Mouse (Mus musculus) lung, adult 2 months (tissue): ENCODE measurements around the gene Cep152. TPM values are rescaled to one million over a fixed set of nuclear protein-coding genes. Genes with fewer than 3 reads are reported as not detected.

Experiments
- DNase-seq: peaks from one replicate; pipeline ENCODE4 v3.0.0; 2022
- H3K4me1 ChIP-seq: fragments of 200-500 bp; 2 replicates; pipeline ENCODE4 v1.6.1; 2011; ENCODE audit warnings: low read length; ENCODE audit not compliant: control insufficient read depth, insufficient read depth
- H3K4me3 ChIP-seq: fragments of 200-500 bp; replicated peaks from 2 replicates; pipeline ENCODE3; 2011; ENCODE audit warnings: low read depth, mild to moderate bottlenecking, control low read depth, low read length; ENCODE audit errors: extremely low read depth
- CTCF ChIP-seq: fragments of 200-500 bp; IDR thresholded peaks from 2 replicates; pipeline ENCODE4 v1.5.1; 2011; ENCODE audit warnings: mild to moderate bottlenecking, low read length, control low read depth; ENCODE audit not compliant: insufficient read depth
- POLR2A ChIP-seq: fragments of 200-500 bp; IDR thresholded peaks from 2 replicates; pipeline ENCODE4 v1.6.1; 2011; ENCODE audit warnings: low read depth, mild to moderate bottlenecking, control low read depth, low read length, borderline replicate concordance; ENCODE audit errors: extremely low read depth
- WGBS: fragments of 180-500 bp; shearing (Covaris S2); methylation state at CpG from one replicate; pipeline ENCODE4 v1.1.7; 2018; 5-methylcytosine and 5-hydroxymethylcytosine counted together
- polyA plus RNA-seq: library from polyadenylated mRNA; depleted of rRNA; stranded (reverse); fragments of >200 nt; gene quantifications from 2 replicates; pipeline ENCODE4 v1.2.3, GENCODE M21; 2012

Cep152 gene
- polyA plus RNA-seq, 1 experiment, result 1.2 TPM

GRCm38 (mm10) chr2:125576498-125576897 is 48.4 kb downstream of the Cep152 start:
- no peak for DNase-seq
- H3K4me1 ChIP-seq, result no peaks in the 10 kb centered on the region
- H3K4me3 ChIP-seq, result no peak overlapping the region
- TF ChIP-seq POLR2A (no peak), CTCF (no peak)
- 77% methylated on average over 8 of the region's 8 CpGs for WGBS

GRCm38 (mm10) chr2:125575766-125576165 is 49.1 kb downstream of the Cep152 start:
- Histone ChIP-seq H3K4me3 (no peak overlapping the region), H3K4me1 (no peaks in the 10 kb centered on the region)
- DNase-seq, result no peak
- WGBS, result 86% methylated on average over 3 of the region's 3 CpGs
- no peak for TF ChIP-seq POLR2A
- TF ChIP-seq CTCF, result no peak

GRCm38 (mm10) chr2:125563884-125564283 is 61.0 kb downstream of the Cep152 start:
- Histone ChIP-seq H3K4me1 (no peaks in the 10 kb centered on the region; the same call in 1 of the 2 replicates), H3K4me3 (no peak overlapping the region)
- 91% methylated on average over 11 of the region's 11 CpGs for whole genome bisulfite sequencing
- no peak for DNase-seq
- no peak for TF ChIP-seq CTCF

GRCm38 (mm10) chr2:125562407-125562806 is 62.5 kb downstream of the Cep152 start:
- Histone ChIP-seq H3K4me3 (no peak overlapping the region), H3K4me1 (no peaks in the 10 kb centered on the region; the same call in 1 of the 2 replicates)
- DNase-seq, result no peak
- WGBS, result 91% methylated on average over 8 of the region's 8 CpGs
- TF ChIP-seq POLR2A, result no peak
- TF ChIP-seq CTCF, result no peak

GRCm38 (mm10) chr2:125560037-125560436 is 64.9 kb downstream of the Cep152 start:
- 94% methylated on average over 6 of the region's 6 CpGs for WGBS
- Histone ChIP-seq H3K4me1 (no peaks in the 10 kb centered on the region; the same call in 1 of the 2 replicates), H3K4me3 (no peak overlapping the region)
- no peak for TF ChIP-seq POLR2A
- DNase-seq, result no peak

- no peak for DNase-seq
- WGBS, result 72% methylated on average over 19 of the region's 19 CpGs
- TF ChIP-seq CTCF, result no peak
- Histone ChIP-seq H3K4me1 (no peaks in the 10 kb centered on the region; the same call in 1 of the 2 replicates), H3K4me3 (no peak overlapping the region)
Measured at GRCm38 (mm10) chr2:125558634-125559589, 66.0 kb downstream of the Cep152 start.

- Histone ChIP-seq H3K4me1 (no peaks in the 10 kb centered on the region), H3K4me3 (no peak overlapping the region)
- no peak for DNase-seq
- no peak for TF ChIP-seq CTCF
- no peak for TF ChIP-seq POLR2A
- 74% methylated on average over 6 of the region's 6 CpGs for WGBS
Measured at GRCm38 (mm10) chr2:125555830-125556229, 69.1 kb downstream of the Cep152 start.

GRCm38 (mm10) chr2:125548806-125549578 is 75.9 kb downstream of the Cep152 start:
- WGBS, result 70% methylated on average over 1 of the region's 1 CpGs
- no peak overlapping the region for H3K4me3 ChIP-seq
- TF ChIP-seq CTCF, result no peak
- TF ChIP-seq POLR2A, result no peak

GRCm38 (mm10) chr2:125544986-125545385 is 79.9 kb downstream of the Cep152 start:
- H3K4me1 ChIP-seq, result no peaks in the 10 kb centered on the region
- TF ChIP-seq CTCF, result no peak
- no peak for TF ChIP-seq POLR2A
- no peak overlapping the region for H3K4me3 ChIP-seq
- no peak for DNase-seq
- WGBS, result 73% methylated on average over 3 of the region's 3 CpGs

More at GRCm38 (mm10) chr2:125548806-125549578, 75.9 kb downstream of the Cep152 start:
- DNase-seq, result no peak
- no peaks in the 10 kb centered on the region for H3K4me1 ChIP-seq
